In the genomic region with DNA sequence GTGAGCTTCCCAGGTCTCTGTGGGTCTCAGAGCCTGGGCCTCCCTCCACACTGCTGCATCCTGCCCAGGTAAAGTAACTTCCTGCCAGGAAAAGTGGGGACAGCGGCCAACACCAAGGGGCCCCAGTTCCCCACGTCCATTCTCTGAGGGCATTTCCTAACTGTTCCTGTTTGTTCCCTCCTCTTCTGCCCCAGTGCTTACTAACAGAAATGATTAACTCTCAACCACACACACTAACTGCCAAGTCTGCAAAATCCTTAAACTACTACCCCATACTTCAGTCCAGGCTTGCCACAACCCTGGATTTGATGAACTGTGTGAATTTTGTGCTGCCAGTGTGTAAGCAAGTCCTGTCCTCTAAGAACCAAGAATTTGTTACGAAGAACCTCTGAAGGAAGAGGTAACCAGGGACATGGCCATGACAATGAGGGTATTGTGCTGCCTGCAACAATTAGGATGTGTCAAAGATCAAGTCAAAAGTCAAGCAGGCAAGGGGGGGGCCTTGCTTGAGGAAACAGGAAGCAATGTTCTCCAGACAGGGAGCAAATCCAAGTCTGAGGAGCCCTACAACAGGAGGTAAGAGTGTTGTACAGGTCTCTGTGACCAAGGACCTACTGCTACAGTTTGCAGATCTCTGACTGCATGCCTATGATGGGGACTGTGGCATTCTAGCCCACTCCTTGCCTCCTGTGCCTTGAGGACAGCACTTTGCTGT, we compare ENCODE assay signal across 11 mouse cellular contexts. TPM values are rescaled to one million over a fixed set of nuclear protein-coding genes. Genes with fewer than 3 reads are reported as not detected.
A peak's percentile ranks its signal among the peaks of the same experiment; 100 is the strongest.
DNase-seq lines count a peak whose midpoint lies in the region; ATAC-seq and TF ChIP-seq lines count a peak whose summit lies in the region.
"Had no signal": no experiment of that assay in that cellular context is flagged by ENCODE, and none has a peak within 500 bp of the region (broad histone marks: within the 10 kb centered on the region; RNA-seq: fewer than 3 reads in every experiment).

No protein-coding gene starts in this region.

- WGBS in lung, embryonic 16.5 days = 34% methylated on average over 3 of the region's 3 CpGs
- 44% methylated on average over 3 of the region's 3 CpGs for WGBS in stomach, postnatal 0 days
- 69% methylated on average over 3 of the region's 3 CpGs for WGBS in cerebellum, adult 2 months

- H3K9me3 ChIP-seq in lung, embryonic 16.5 days (ENCODE audit: control insufficient read depth, low read length) = no peaks in the 10 kb centered on the region
- H3K9me3 ChIP-seq in stomach, postnatal 0 days (ENCODE audit: control insufficient read depth, low read length) = no peaks in the 10 kb centered on the region

- ATAC-seq in lung, embryonic 16.5 days (ENCODE audit: low read depth) = no peak; the same call in 1 of the 2 replicates
- ATAC-seq in stomach, postnatal 0 days (ENCODE audit: low FRiP score, low TSS enrichment) = no peak

- peak overlapping the region; percentile 56 for H3K27ac ChIP-seq in lung, embryonic 16.5 days (ENCODE audit: low read length)
- H3K27ac ChIP-seq in stomach, postnatal 0 days (replicated peaks) = peak overlapping the region; percentile 74
- no peak overlapping the region for H3K27ac ChIP-seq in cerebellum, adult 2 months (ENCODE audit: insufficient read depth, low read length)

- no peak overlapping the region for H3K9ac ChIP-seq in lung, embryonic 16.5 days (ENCODE audit: low read length)
- H3K9ac ChIP-seq in stomach, postnatal 0 days (ENCODE audit: low read length) = no peak overlapping the region

- no peaks in the 10 kb centered on the region for H3K36me3 ChIP-seq in lung, embryonic 16.5 days (ENCODE audit: control insufficient read depth, insufficient read depth, low read length)
- H3K36me3 ChIP-seq in stomach, postnatal 0 days (ENCODE audit: control insufficient read depth, insufficient read depth, low read length) = no peaks in the 10 kb centered on the region

- peaks cover 39% of the 10 kb centered on the region for H3K4me1 ChIP-seq in lung, embryonic 16.5 days (replicated peaks; ENCODE audit: control insufficient read depth, insufficient read depth, low read length)
- H3K4me1 ChIP-seq in stomach, postnatal 0 days (replicated peaks; ENCODE audit: control insufficient read depth, insufficient read depth) = peaks cover 9% of the 10 kb centered on the region
- no peaks in the 10 kb centered on the region for H3K4me1 ChIP-seq in cerebellum, adult 2 months (ENCODE audit: control insufficient read depth, insufficient read depth, low read length)

- no peak for TF ChIP-seq CTCF in stomach, postnatal 0 days (IDR thresholded peaks at IDR 0.05; ENCODE audit: low read depth)
- no peak for TF ChIP-seq CTCF in cerebellum, adult 2 months (IDR thresholded peaks at IDR 0.05; ENCODE audit: borderline replicate concordance, insufficient read depth, low read depth, low read length)

- H3K4me3 ChIP-seq in lung, embryonic 16.5 days (ENCODE audit: low read length) = no peak overlapping the region
- no peak overlapping the region for H3K4me3 ChIP-seq in stomach, postnatal 0 days (ENCODE audit: low read depth, low read length)
- no peak overlapping the region for H3K4me3 ChIP-seq in cerebellum, adult 2 months (replicated peaks; ENCODE audit: insufficient read depth, low read depth, low read length)

- DNase-seq in embryo, embryonic 10.5 days (ENCODE audit: low spot score) = peak; percentile 37
- no peak for DNase-seq in embryo, embryonic 9.5 days (ENCODE audit: extremely low spot score)
- DNase-seq in lung, postnatal 25 days (ENCODE audit: low spot score) = no peak
- peak; percentile 62 to 69 for DNase-seq in kidney, postnatal 4 days
- DNase-seq in stomach, postnatal 0 days (ENCODE audit: low spot score) = peak; percentile 30
- DNase-seq in left cerebral cortex, adult 18-20 months (ENCODE audit: low spot score in 2 of 2) = no peak
- DNase-seq in cerebellum, adult 2 months = no peak
- DNase-seq: cerebellum, adult 9-10 months; gastrocnemius, postnatal 36 days; thymus, adult 18-20 months had no signal

- no peak for TF ChIP-seq EP300 in stomach, postnatal 0 days (optimal IDR thresholded peaks at IDR 0.05)

- H3K4me2 ChIP-seq in lung, embryonic 16.5 days (ENCODE audit: low read depth, low read length) = no peak overlapping the region
- no peak overlapping the region for H3K4me2 ChIP-seq in stomach, postnatal 0 days (replicated peaks; ENCODE audit: low read depth)

- no peaks in the 10 kb centered on the region for H3K27me3 ChIP-seq in lung, embryonic 16.5 days (ENCODE audit: control insufficient read depth, insufficient read depth, low read depth, low read length)
- H3K27me3 ChIP-seq in stomach, postnatal 0 days (ENCODE audit: control insufficient read depth, insufficient read depth, low read length) = no peaks in the 10 kb centered on the region
- no peaks in the 10 kb centered on the region for H3K27me3 ChIP-seq in cerebellum, adult 2 months (ENCODE audit: control insufficient read depth, insufficient read depth, low read length)

- no peak for TF ChIP-seq POLR2A in cerebellum, adult 2 months (IDR thresholded peaks at IDR 0.05; ENCODE audit: borderline replicate concordance, insufficient read depth, low read length)

RNA-seq across cellular contexts. Expression of gene Tspan14, which starts 35.3 kb away (rescaled TPM):
- polyA plus RNA-seq in lung, embryonic 16.5 days (2015; fragmentation: Nextera tagmentation; extraction: Ambion mirVana) = 104 TPM in 2 replicates
- polyA plus RNA-seq in stomach, postnatal 0 days (2015; fragmentation: Nextera tagmentation; extraction: Ambion mirVana) = 38.1 and 38.8 TPM in 2 replicates
- total RNA-seq in left cerebral cortex, adult 18-20 months (2021) = 10 to 100 TPM; 41.8 to 45.3 TPM
- 39.1 and 39.6 TPM in 2 replicates for polyA plus RNA-seq in cerebellum, adult 2 months (2012; rRNA removed)

RNA-seq across cellular contexts. Expression of gene Sh2d4b, which starts 38.2 kb away (rescaled TPM):
- 0.73 and 2.0 TPM in 2 replicates for polyA plus RNA-seq in lung, embryonic 16.5 days (2015; fragmentation: Nextera tagmentation; extraction: Ambion mirVana)
- 0.07 and 0.22 TPM in 2 replicates for polyA plus RNA-seq in stomach, postnatal 0 days (2015; fragmentation: Nextera tagmentation; extraction: Ambion mirVana)
- total RNA-seq in left cerebral cortex, adult 18-20 months (2021) = 1 to 10 TPM; 3.1 to 4.4 TPM
- 0.62 and 0.90 TPM in 2 replicates for polyA plus RNA-seq in cerebellum, adult 2 months (2012; rRNA removed)

Comparison
In these comparisons a context has a peak if more than half of its experiments do, and no peak if none do; other contexts are left out.
1. DNase-seq: peak in embryo, embryonic 10.5 days (single experiment), kidney, postnatal 4 days (2 of 2) and stomach, postnatal 0 days (single experiment); none in embryo, embryonic 9.5 days (single experiment), lung, postnatal 25 days (single experiment), left cerebral cortex, adult 18-20 months (0 of 2) and cerebellum, adult 2 months (0 of 2).